Mouse (Mus musculus) ovary, postnatal 14 days (tissue): ENCODE data around the gene D430042O09Rik.

ENCODE experiments used
- DNase-seq: peaks from one replicate; pipeline ENCODE4 v3.0.0; 2022; ENCODE audit warnings: low spot score

Gene D430042O09Rik

DNA sequence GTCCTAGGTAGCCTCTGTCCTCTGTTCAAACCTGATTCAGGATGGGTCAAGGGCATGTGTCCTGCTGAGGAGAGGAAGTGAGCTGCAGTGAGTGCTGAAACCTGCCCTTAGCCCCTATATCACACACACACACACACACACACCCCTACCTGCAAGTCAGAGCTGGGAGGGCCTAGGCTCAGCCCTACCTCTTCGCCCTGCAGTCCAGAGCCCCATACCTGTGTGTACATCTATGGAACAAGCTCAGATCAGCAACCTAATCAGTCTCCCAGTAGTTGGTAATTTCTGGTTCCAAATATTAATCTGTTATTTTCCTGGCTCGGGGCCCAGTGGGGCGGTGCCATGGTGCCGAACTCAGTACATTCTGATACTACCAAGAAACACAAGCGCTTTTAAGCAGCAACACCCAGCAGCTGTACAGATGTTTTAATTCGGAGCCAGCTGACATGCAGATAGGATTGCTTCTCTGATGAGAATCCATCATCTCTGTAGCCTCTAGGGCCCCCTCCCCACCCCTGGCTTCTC lies 166.3 kb downstream of the D430042O09Rik start:
- DNase-seq: no peak

DNA sequence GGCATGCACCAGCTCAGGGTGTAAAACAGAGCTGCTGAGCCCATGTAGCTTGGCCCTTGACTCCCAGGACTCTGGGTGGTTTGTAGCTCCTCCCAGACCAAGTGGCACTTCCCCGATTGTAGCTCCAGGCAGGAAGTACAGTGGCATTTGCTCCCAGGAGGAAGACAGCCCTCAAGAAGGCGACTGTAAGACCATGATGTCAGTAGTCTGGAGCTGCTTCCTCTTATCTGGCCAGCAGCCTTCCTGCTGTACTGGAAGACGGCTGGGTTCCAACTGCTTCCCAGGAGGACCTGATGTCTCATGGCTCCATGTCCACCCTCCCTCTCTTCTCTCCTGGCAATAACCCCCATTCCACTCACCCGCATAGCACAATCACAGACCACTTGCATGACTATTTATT lies 170.4 kb downstream of the D430042O09Rik start:
- no peak for DNase-seq

DNA sequence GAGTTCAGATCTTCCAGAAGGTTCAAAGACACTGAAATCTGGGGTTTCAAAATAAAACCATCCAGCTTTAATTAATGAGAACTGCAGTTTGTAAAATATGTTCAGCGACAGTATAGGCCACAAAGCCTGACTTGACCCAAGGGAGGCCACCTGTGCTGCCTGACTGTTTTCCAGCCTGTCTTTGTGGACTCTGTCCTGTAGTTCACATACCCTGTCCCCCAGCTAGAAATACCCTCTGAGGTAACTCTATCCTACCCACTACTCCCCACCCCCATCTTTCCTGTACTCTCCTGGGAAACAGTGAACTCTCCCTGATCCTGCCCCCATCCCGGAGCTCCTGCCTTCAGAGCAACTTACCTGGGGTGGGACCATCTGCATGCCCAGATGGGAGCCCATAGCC lies 175.5 kb downstream of the D430042O09Rik start:
- no peak for DNase-seq

DNA sequence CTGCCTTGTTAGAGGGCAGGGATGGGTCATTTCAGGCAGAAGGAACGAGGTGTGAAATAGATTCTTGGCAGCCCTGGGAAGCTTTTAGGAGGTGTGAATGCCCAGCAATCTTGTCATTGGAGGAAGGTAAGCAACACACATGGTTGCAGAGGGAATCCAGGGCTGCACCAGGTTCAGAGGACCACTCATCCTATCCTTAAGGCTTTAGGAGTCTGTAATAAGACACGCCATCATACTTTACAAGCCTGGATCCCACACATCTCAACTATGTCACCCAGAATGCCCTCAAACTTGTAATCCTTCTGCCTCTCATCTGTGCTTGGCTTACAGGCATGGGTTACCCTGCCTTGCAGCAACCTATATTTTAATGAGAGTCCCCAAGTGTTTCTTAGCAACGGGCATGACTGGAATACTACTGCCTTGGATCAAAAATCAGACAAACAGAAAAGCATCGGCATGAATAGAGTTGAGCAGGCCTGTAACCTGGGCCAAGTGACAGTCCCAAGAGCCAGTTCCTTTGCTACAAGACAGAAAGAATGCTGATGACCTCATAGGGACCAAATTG lies 178.5 kb downstream of the D430042O09Rik start:
- no peak for DNase-seq

DNA sequence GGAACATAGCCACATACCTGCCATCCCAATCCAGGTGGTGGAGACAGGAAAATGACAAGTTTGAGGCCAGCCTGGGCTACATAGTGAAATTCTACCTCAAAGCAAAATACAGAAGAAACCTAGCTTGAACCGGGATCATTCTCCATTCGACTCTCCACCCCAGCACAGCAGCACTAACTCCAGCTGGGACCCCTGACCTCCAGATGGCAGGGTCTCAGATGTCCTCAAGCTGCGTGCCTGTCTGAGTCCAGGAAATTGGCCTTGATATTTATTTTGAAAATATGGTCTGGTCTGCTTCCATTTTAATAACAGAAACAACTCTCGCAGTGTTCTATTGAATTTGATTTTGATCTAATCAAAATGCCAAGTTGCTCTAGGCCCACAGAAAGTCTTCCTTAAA lies 179.4 kb downstream of the D430042O09Rik start:
- no peak for DNase-seq

DNA sequence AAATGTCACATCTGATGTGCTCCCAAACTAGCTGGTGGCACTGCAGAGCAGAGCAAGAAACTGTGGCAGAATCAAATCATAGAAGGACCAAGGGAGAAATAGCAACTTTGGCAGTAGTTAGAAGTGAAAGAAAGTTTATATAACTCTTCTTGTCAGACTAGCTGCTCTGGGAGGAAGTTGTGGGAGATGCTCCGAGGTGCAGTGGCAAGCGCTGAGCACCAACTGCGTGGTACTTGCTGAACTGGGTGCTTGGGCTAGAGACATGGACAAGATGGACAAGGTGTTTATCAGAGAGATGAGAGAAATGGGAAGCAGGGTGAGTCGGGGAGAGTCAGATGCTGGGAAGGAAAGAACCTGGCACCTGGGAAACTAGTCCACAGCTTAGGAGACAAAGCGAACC lies 180.1 kb downstream of the D430042O09Rik start:
- DNase-seq: no peak

DNA sequence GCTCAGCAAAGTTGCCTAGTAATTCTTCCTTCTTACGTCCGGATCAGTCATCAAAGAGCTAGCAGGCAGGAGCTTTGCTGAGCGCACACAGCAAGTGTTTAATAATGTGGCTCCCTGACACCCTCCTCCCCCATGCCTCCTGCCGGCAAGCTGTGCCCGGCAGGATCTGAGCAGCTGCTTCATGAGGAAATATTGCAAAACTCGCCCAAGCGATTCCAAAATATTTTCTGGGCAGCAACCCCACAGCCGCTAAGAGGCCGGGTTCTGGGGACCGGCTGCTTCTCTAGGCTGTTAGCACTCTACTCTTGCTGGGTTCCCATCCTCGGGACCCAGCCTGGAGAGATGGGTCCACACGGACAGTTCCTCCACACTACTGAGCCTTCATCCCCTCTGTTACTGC lies 180.7 kb downstream of the D430042O09Rik start:
- DNase-seq: peak; percentile 21

DNA sequence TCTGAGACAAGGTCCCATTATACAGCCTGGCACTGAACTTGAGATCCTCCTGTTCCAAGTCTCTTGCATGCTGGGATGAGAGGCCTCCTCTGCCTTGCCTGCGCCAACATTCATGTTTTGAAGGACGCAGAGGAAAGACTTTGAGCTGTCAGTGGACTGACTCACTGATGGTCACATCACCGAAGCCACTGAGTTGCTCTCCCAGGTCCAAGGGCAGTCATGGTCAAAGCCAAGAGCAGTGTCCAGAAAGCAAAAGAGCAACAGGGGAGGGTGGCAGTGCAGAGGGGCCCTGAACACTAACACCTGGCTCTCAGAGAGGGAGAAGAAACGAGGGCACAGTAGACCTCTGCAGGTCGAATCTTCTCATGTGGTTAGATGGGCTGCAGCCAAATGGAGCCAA lies 185.9 kb downstream of the D430042O09Rik start:
- no peak for DNase-seq

DNA sequence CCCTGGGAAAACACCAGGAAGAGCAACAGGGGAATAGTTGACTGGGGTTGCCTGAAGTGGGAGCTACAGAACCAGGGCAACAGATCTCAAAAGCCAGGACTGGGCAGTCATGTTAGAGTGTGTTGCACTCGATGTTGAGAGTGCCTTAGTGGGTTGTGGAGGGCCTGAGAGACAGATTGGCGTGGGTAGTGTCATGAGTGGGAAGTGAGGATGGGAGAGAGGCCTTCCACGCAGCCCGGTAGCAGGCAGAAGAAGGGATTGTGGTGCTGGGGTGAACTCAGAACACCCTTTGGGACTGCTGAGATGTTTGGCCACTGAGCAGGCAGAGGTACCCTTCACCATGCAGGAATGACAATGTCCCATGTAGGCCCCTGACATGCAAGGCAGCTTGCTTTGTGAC lies 189.4 kb downstream of the D430042O09Rik start:
- DNase-seq: no peak

DNA sequence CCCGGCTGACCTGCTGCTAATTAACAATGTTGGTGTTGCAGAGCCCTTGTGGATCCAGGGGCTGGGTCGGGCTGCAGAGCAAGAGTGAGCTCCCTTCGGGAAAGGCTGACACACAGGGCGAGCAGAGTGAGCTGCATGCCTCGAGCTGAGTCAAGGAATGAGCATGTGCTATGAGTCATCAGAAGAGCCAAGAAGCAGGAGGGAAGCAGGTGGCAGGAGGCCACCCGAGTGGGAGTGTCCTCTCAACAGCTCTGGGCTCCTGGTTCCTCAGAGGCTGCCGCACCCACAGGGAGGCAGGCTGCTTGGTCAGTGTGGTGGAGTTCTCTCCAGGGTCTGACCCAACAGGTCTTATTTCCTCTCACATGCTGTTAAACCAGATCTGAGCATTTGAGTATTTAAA lies 191.3 kb downstream of the D430042O09Rik start:
- no peak for DNase-seq

DNA sequence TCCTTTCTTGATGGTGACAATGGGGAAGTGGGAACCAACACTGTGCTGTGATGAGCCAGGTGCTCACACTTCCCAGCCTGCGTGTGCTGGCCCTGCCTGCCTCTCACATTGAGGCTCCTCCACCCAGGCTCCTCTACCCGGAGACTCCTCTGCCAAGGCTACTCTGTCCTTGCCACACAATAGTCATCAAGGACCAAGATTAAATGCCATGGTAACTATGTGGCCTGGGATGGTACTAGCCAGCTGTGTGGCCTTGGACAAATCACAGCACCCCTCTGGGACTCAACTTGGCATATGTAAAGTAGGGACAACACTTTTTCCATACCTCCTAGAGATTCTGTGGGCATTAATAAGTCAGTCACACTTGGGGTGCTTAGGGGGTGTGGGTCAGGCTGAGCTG lies 192.2 kb downstream of the D430042O09Rik start:
- DNase-seq: no peak

DNA sequence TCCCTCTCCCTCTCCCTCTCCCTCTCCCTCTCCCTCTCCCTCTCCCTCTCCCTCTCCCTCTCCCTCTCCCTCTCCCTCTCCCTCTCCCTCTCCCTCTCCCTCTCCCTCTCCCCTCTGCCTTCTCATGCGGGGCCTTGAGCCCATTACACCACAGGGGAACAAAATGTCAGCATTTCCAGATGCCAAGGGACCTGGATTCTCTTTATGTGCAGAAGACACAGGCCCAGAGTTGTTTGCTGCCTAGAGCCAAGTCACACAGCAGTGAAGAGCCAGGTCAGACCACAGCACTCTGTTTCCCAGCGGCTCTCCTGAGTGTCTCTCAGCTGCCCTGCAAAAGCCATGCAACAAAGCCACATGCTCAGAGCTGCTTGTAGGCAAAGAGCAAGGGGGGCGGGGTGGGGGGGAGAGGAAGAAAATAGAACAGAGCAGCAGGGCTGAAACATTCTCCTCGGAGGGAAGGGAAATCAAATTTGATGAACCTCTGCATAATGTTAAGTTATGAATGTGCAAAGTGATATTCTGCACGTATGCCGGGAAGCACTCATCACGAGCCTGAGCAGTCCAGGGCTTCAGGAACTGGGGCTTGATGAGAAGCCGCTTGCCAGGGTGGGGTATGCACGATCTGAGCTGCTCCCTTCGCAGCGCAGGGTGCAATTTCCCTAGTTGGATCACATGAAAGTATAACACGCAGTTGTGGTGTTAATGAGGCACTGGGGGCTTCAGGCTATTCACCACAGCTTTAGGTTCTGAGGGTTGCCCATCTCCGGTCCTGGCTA lies 192.9 kb downstream of the D430042O09Rik start:
- no peak for DNase-seq

DNA sequence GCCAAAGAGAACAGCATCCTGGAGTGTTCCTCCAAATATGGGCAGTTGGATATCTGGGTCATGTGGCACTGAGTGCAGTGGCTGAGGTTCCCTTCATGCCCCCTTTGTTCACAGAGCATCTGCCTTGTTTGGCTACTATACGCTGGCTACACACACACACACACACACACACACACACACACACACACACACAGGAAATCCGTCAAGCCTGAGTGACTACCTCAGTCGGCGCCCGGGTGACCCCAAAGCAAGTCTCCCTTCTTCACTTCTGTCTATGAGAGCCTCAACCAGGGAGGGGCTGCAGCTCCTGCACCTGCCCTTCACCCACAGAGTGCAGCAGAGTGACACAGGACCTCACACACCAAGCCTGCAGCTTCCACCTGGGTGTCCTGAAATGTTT lies 213.1 kb downstream of the D430042O09Rik start:
- no peak for DNase-seq

DNA sequence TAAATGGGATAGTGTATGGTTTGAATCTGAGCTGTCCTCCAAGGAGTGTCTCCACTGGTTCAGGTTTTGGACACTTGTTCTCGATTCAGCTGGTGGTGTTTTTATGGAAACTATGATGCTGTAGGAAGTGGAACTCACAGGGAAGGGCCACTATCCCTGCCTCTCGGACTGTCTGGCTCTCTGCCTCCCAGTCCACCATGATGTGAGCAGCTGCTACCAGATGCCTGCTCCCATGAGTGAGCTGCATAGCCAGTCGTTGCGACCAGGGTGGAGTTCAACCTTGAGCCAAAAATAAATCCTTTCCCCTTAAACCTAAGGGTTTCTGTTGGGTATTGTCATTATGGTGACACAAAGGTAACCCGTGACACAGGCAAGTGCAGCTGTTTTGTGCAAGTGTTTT lies 216.4 kb downstream of the D430042O09Rik start:
- DNase-seq: no peak
